Mouse (Mus musculus) myocyte (in vitro differentiated cells): ENCODE results near the gene Lias. TPM values are rescaled to one million over a fixed set of nuclear protein-coding genes. Genes with fewer than 3 reads are reported as not detected.
A peak's percentile ranks its signal among the peaks of the same experiment; 100 is the strongest.

Experiments
- H3K27me3 ChIP-seq: one replicate; pipeline ENCODE4 v1.6.1; 2011; ENCODE audit not compliant: control insufficient read depth, insufficient read depth, insufficient read length
- H3K36me3 ChIP-seq: one replicate; pipeline ENCODE4 v1.6.1; 2011; ENCODE audit not compliant: control insufficient read depth, insufficient read depth
- H3K4me2 ChIP-seq: one replicate; pipeline ENCODE4 v1.6.1; 2011; ENCODE audit warnings: low read depth, control low read depth
- H3K4me3 ChIP-seq: one replicate; pipeline ENCODE4 v1.5.1; 2011; ENCODE audit warnings: mild to moderate bottlenecking, control low read depth, moderate library complexity
- H3K79me2 ChIP-seq: one replicate; pipeline ENCODE4 v1.6.1; 2011; ENCODE audit not compliant: control insufficient read depth, insufficient read depth
- H3ac ChIP-seq: one replicate; pipeline ENCODE4 v1.6.1; 2011; ENCODE audit not compliant: control insufficient read depth, insufficient read length
- CEBPB ChIP-seq: IDR thresholded peaks from 2 replicates; pipeline ENCODE4 v1.6.1; 2011; ENCODE audit warnings: mild to moderate bottlenecking, moderate library complexity; ENCODE audit not compliant: poor library complexity, insufficient read depth, severe bottlenecking
- E2F4 ChIP-seq: IDR thresholded peaks from one replicate; pipeline ENCODE4 v1.6.1; 2011; ENCODE audit warnings: mild to moderate bottlenecking, control low read depth, moderate library complexity; ENCODE audit not compliant: insufficient read depth
- MAX ChIP-seq: IDR thresholded peaks from one replicate; pipeline ENCODE4 v1.6.1; 2011; ENCODE audit warnings: low read depth, mild to moderate bottlenecking, control low read depth
- MYOD1 ChIP-seq, 3 experiments: IDR thresholded peaks; one replicate each; pipeline ENCODE4 v1.6.1; 2011; ENCODE audit warnings: control low read depth in 2 of 3, low read depth in 2 of 3, mild to moderate bottlenecking in 2 of 3, moderate library complexity in 1 of 3; ENCODE audit not compliant: insufficient read length in 2 of 3, control insufficient read depth in 1 of 3
- MYOG ChIP-seq, 3 experiments: IDR thresholded peaks; one replicate each; pipeline ENCODE4 v1.6.1; 2011; ENCODE audit warnings: control low read depth in 2 of 3, low read depth in 2 of 3, mild to moderate bottlenecking in 2 of 3; ENCODE audit not compliant: insufficient read length in 2 of 3, control insufficient read depth in 1 of 3, insufficient read depth in 1 of 3
- POLR2A ChIP-seq: IDR thresholded peaks from one replicate; pipeline ENCODE4 v1.6.1; 2011; ENCODE audit warnings: low read depth, mild to moderate bottlenecking, control low read depth, moderate library complexity; ENCODE audit not compliant: insufficient read length
- POLR2AphosphoS2 ChIP-seq: IDR thresholded peaks from one replicate; pipeline ENCODE4 v1.6.1; 2011; ENCODE audit warnings: low read depth, control low read depth; ENCODE audit not compliant: insufficient read length
- REST ChIP-seq: IDR thresholded peaks from one replicate; pipeline ENCODE4 v1.6.1; 2011; ENCODE audit warnings: mild to moderate bottlenecking, control low read depth, moderate library complexity; ENCODE audit not compliant: insufficient read depth, insufficient read length
- SRF ChIP-seq: IDR thresholded peaks from one replicate; pipeline ENCODE4 v1.6.1; 2011; ENCODE audit warnings: low read depth; ENCODE audit not compliant: control insufficient read depth, insufficient read length
- TCF12 ChIP-seq: IDR thresholded peaks from one replicate; pipeline ENCODE4 v1.6.1; 2011; ENCODE audit warnings: mild to moderate bottlenecking, control low read depth; ENCODE audit not compliant: poor library complexity, insufficient read depth, severe bottlenecking
- TCF3 ChIP-seq: IDR thresholded peaks from one replicate; pipeline ENCODE4 v1.6.1; 2011; ENCODE audit warnings: low read depth, control low read depth; ENCODE audit not compliant: insufficient read length
- USF1 ChIP-seq: IDR thresholded peaks from one replicate; pipeline ENCODE4 v1.6.1; 2011; ENCODE audit warnings: low read depth, mild to moderate bottlenecking, control low read depth, moderate library complexity
- polyA plus RNA-seq: library from polyadenylated mRNA; unstranded; fragments of >200 nt; fragmentation: generic; extraction: Trizol; gene quantifications from one replicate; pipeline ENCODE4 v1.2.1, GENCODE M21; 2012; ENCODE audit warnings: missing spikeins

The Lias gene
- polyA plus RNA-seq, 1 experiment: 22.6 TPM

- Histone ChIP-seq H3K27me3 (no peaks in the 10 kb centered on the region), H3K36me3 (peaks cover 4% of the 10 kb centered on the region), H3K4me3 (no peak overlapping the region), H3K4me2 (no peak overlapping the region), H3ac (no peak overlapping the region), H3K79me2 (no peaks in the 10 kb centered on the region)
- no peak for TF ChIP-seq POLR2A
- TF ChIP-seq SRF: no peak
- TF ChIP-seq POLR2AphosphoS2: no peak
- no peak for TF ChIP-seq MYOD1 (IDR thresholded peaks at IDR 0.05; ENCODE audit: control insufficient read depth in 1 of 3, insufficient read length in 2 of 3, low read depth in 2 of 3)
- no peak for TF ChIP-seq TCF3
- no peak for TF ChIP-seq REST
- no peak for TF ChIP-seq MYOG (IDR thresholded peaks at IDR 0.05; ENCODE audit: control insufficient read depth in 1 of 3, insufficient read depth in 1 of 3, insufficient read length in 2 of 3, low read depth in 2 of 3)
- no peak for TF ChIP-seq CEBPB
- TF ChIP-seq TCF12: no peak
- no peak for TF ChIP-seq E2F4
- no peak for TF ChIP-seq USF1
- no peak for TF ChIP-seq MAX
Measured at GRCm38 (mm10) chr5:65444981-65445380, 53.7 kb downstream of the Lias start.

- H3K79me2 ChIP-seq: no peaks in the 10 kb centered on the region
- H3K27me3 ChIP-seq: no peaks in the 10 kb centered on the region
- H3ac ChIP-seq: no peak overlapping the region
- H3K36me3 ChIP-seq: peaks cover 4% of the 10 kb centered on the region
- TF ChIP-seq SRF (no peak), CEBPB (no peak), MAX (no peak), REST (no peak), POLR2AphosphoS2 (no peak), MYOD1 (IDR thresholded peaks at IDR 0.05; ENCODE audit: control insufficient read depth in 1 of 3, insufficient read length in 2 of 3, low read depth in 2 of 3) (no peak), MYOG (IDR thresholded peaks at IDR 0.05; ENCODE audit: control insufficient read depth in 1 of 3, insufficient read depth in 1 of 3, insufficient read length in 2 of 3, low read depth in 2 of 3) (no peak), POLR2A (no peak), TCF3 (no peak), TCF12 (no peak), USF1 (no peak)
- no peak overlapping the region for H3K4me3 ChIP-seq
- H3K4me2 ChIP-seq: no peak overlapping the region
Measured at GRCm38 (mm10) chr5:65446756-65447155, 55.5 kb downstream of the Lias start.

- TF ChIP-seq CEBPB (no peak), USF1 (no peak), SRF (no peak), MAX (no peak), TCF3 (no peak), TCF12 (no peak), E2F4 (no peak), POLR2A (no peak), REST (no peak)
- Histone ChIP-seq H3K79me2 (no peaks in the 10 kb centered on the region), H3K4me2 (no peak overlapping the region), H3K4me3 (no peak overlapping the region), H3K27me3 (no peaks in the 10 kb centered on the region), H3ac (no peak overlapping the region), H3K36me3 (peaks cover 4% of the 10 kb centered on the region)
Measured at GRCm38 (mm10) chr5:65447826-65448225, 56.5 kb downstream of the Lias start.

- Histone ChIP-seq H3K4me3 (no peak overlapping the region), H3K36me3 (peaks cover 4% of the 10 kb centered on the region), H3K79me2 (no peaks in the 10 kb centered on the region), H3K4me2 (no peak overlapping the region), H3K27me3 (no peaks in the 10 kb centered on the region), H3ac (no peak overlapping the region)
- TF ChIP-seq POLR2AphosphoS2: no peak
- no peak for TF ChIP-seq SRF
- no peak for TF ChIP-seq E2F4
- TF ChIP-seq REST: no peak
- TF ChIP-seq CEBPB: no peak
- no peak for TF ChIP-seq MAX
- no peak for TF ChIP-seq POLR2A
- no peak for TF ChIP-seq TCF3
- no peak for TF ChIP-seq TCF12
Measured at GRCm38 (mm10) chr5:65448941-65449340, 57.6 kb downstream of the Lias start.

- H3K4me2 ChIP-seq: peak overlapping the region; percentile 53
- H3K79me2 ChIP-seq: no peaks in the 10 kb centered on the region
- TF ChIP-seq SRF: no peak
- TF ChIP-seq CEBPB: no peak
- no peak for TF ChIP-seq MYOD1 (IDR thresholded peaks at IDR 0.05; ENCODE audit: control insufficient read depth in 1 of 3, insufficient read length in 2 of 3, low read depth in 2 of 3)
- TF ChIP-seq MYOG (IDR thresholded peaks at IDR 0.05; ENCODE audit: control insufficient read depth in 1 of 3, insufficient read depth in 1 of 3, insufficient read length in 2 of 3, low read depth in 2 of 3): no peak
- no peak for TF ChIP-seq USF1
- no peak for TF ChIP-seq REST
- TF ChIP-seq TCF12: no peak
- no peak for TF ChIP-seq POLR2AphosphoS2
- H3ac ChIP-seq: no peak overlapping the region
- H3K36me3 ChIP-seq: no peaks in the 10 kb centered on the region
- no peak overlapping the region for H3K4me3 ChIP-seq
- no peaks in the 10 kb centered on the region for H3K27me3 ChIP-seq
Measured at GRCm38 (mm10) chr5:65454771-65455170, 63.5 kb downstream of the Lias start.
